Mouse (Mus musculus) embryonic fibroblast, embryonic 13.5 days (primary cell): ENCODE results near the gene Slc25a12.

Source experiments
- CTCF ChIP-seq: IDR thresholded peaks from 2 replicates; pipeline ENCODE4 v1.5.1; 2011; ENCODE audit warnings: mild to moderate bottlenecking, control low read depth, low read length, moderate library complexity, borderline replicate concordance; ENCODE audit not compliant: insufficient read depth
- POLR2A ChIP-seq: IDR thresholded peaks from 2 replicates; pipeline ENCODE4 v1.6.1; 2011; ENCODE audit warnings: low read depth, mild to moderate bottlenecking, control low read depth, low read length, moderate library complexity

DNA sequence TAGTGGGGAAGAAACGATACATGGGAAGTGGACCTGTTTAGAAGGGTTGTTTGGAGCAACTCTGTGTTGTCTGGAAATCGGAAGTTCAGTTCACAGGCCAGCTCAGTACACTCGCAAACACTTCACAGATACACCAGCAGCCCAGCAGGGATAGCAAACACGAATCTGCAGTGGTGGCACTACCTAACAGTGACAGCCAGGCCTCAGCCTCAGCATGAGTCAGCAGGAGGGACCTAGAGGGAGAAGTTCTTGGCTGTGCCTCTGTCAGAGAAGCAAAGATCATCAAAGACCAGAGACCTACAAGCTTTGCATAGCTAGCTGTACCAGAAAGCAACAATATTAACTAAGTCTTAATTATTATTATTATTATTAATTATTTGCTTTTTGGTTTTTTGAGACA, 14.4 kb upstream of the Slc25a12 start:
- TF ChIP-seq POLR2A (no peak), CTCF (no peak)
